Mouse (Mus musculus) ovary, postnatal 36 days (tissue): ENCODE results near the gene Peli1.

Experiments used
- DNase-seq: peaks from one replicate; pipeline ENCODE4 v3.0.0; 2022; ENCODE audit warnings: low spot score, mixed read lengths

Gene Peli1

GRCm38 (mm10) chr11:21092621-21093020 lies 1.5 kb downstream of the Peli1 start:
- DNase-seq = no peak

- no peak for DNase-seq
These were observed 2.2 kb downstream of the Peli1 start for GRCm38 (mm10) chr11:21093081-21093815.

GRCm38 (mm10) chr11:21096590-21096989 lies 5.5 kb downstream of the Peli1 start:
- DNase-seq = no peak

GRCm38 (mm10) chr11:21098457-21098856 lies 7.4 kb downstream of the Peli1 start:
- DNase-seq = no peak

GRCm38 (mm10) chr11:21100704-21101103 lies 9.6 kb downstream of the Peli1 start:
- no peak for DNase-seq

GRCm38 (mm10) chr11:21101286-21101685 lies 10.2 kb downstream of the Peli1 start:
- no peak for DNase-seq

GRCm38 (mm10) chr11:21102273-21103005 lies 11.3 kb downstream of the Peli1 start:
- DNase-seq = no peak

- no peak for DNase-seq
These were observed 12.1 kb downstream of the Peli1 start for GRCm38 (mm10) chr11:21103186-21103585.

- no peak for DNase-seq
These were observed 14.3 kb downstream of the Peli1 start for GRCm38 (mm10) chr11:21105393-21105792.

GRCm38 (mm10) chr11:21107120-21107519 lies 16.0 kb downstream of the Peli1 start:
- no peak for DNase-seq

- no peak for DNase-seq
These were observed 18.2 kb downstream of the Peli1 start for GRCm38 (mm10) chr11:21109279-21109678.

GRCm38 (mm10) chr11:21114516-21114915 lies 23.4 kb downstream of the Peli1 start:
- DNase-seq = no peak

GRCm38 (mm10) chr11:21115804-21116203 lies 24.7 kb downstream of the Peli1 start:
- DNase-seq = no peak

GRCm38 (mm10) chr11:21116623-21117295 lies 25.7 kb downstream of the Peli1 start:
- DNase-seq = no peak

GRCm38 (mm10) chr11:21121737-21122136 lies 30.6 kb downstream of the Peli1 start:
- no peak for DNase-seq

- no peak for DNase-seq
These were observed 31.3 kb downstream of the Peli1 start for GRCm38 (mm10) chr11:21122399-21122798.

GRCm38 (mm10) chr11:21131692-21132091 lies 40.6 kb downstream of the Peli1 start:
- no peak for DNase-seq

GRCm38 (mm10) chr11:21134875-21135451 lies 43.9 kb downstream of the Peli1 start:
- no peak for DNase-seq

- no peak for DNase-seq
These were observed 48.4 kb downstream of the Peli1 start for GRCm38 (mm10) chr11:21139453-21139852.

- DNase-seq = no peak
These were observed 50.2 kb downstream of the Peli1 start for GRCm38 (mm10) chr11:21141242-21141641.

GRCm38 (mm10) chr11:21141755-21142154 lies 50.7 kb downstream of the Peli1 start:
- no peak for DNase-seq

GRCm38 (mm10) chr11:21149476-21149875 lies 58.4 kb downstream of the Peli1 start:
- no peak for DNase-seq

- no peak for DNase-seq
These were observed 59.2 kb downstream of the Peli1 start for GRCm38 (mm10) chr11:21150316-21150715.
